Mouse (Mus musculus) MEL (cell line): ENCODE results near the gene Ascc3. TPM values are rescaled to one million over a fixed set of nuclear protein-coding genes. Genes with fewer than 3 reads are reported as not detected.
A peak's percentile ranks its signal among the peaks of the same experiment; 100 is the strongest.

Experiments used
- DNase-seq: peaks from one replicate; pipeline ENCODE4 v3.0.0; 2011; ENCODE audit warnings: low read depth, low spot score
- H3K27ac ChIP-seq: 2 replicates; pipeline ENCODE4 v1.5.1; 2012; ENCODE audit warnings: low read depth, mild to moderate bottlenecking, control low read depth, low read length, moderate library complexity; ENCODE audit not compliant: control insufficient read depth
- H3K27me3 ChIP-seq, 2 experiments: fragments of 150-350 bp in 1 of 2; sonication (generic) in 1 of 2; 2 replicates each; pipeline ENCODE4 v1.6.1; 2012; ENCODE audit warnings: low read length in 2 of 2, mild to moderate bottlenecking in 2 of 2, improper control_type of control experiment in 1 of 2, moderate library complexity in 1 of 2; ENCODE audit not compliant: insufficient read depth in 2 of 2, control insufficient read depth in 1 of 2
- H3K36me3 ChIP-seq, 2 experiments: 2 replicates each; pipeline ENCODE4 v1.6.1; 2012 to 2014; ENCODE audit warnings: low read length in 2 of 2, improper control_type of control experiment in 1 of 2, inconsistent platforms in 1 of 2, mild to moderate bottlenecking in 1 of 2; ENCODE audit not compliant: insufficient read depth in 2 of 2, control insufficient read depth in 1 of 2
- H3K4me1 ChIP-seq, 2 experiments: fragments of 150-350 bp in 1 of 2; sonication (generic) in 1 of 2; 2 replicates each; pipeline ENCODE4 v1.6.1; 2012; ENCODE audit warnings: low read length in 2 of 2, improper control_type of control experiment in 1 of 2, mild to moderate bottlenecking in 1 of 2; ENCODE audit not compliant: insufficient read depth in 2 of 2, control insufficient read depth in 1 of 2
- H3K4me3 ChIP-seq, 2 experiments: fragments of 150-350 bp in 1 of 2; sonication (generic) in 1 of 2; 2 replicates each; pipeline ENCODE4 v1.5.1; 2012; ENCODE audit warnings: low read depth in 2 of 2, low read length in 2 of 2, mild to moderate bottlenecking in 2 of 2, moderate library complexity in 2 of 2, control low read depth in 1 of 2, improper control_type of control experiment in 1 of 2; ENCODE audit not compliant: control insufficient read depth in 1 of 2, insufficient read depth in 1 of 2
- H3K79me2 ChIP-seq: 2 replicates; pipeline ENCODE4 v1.6.1; 2012; ENCODE audit warnings: mild to moderate bottlenecking, low read length, moderate library complexity; ENCODE audit not compliant: control insufficient read depth, poor library complexity, insufficient read depth
- H3K9ac ChIP-seq: 2 replicates; pipeline ENCODE4 v1.6.1; 2012; ENCODE audit warnings: low read depth, mild to moderate bottlenecking, control low read depth, low read length, moderate library complexity; ENCODE audit not compliant: control insufficient read depth, poor library complexity, severe bottlenecking
- H3K9me3 ChIP-seq: fragments of 150-350 bp; sonication (generic); replicated peaks from 2 replicates; pipeline ENCODE4 v1.6.1; 2012; ENCODE audit warnings: mild to moderate bottlenecking, low read length, improper control_type of control experiment, moderate library complexity; ENCODE audit not compliant: insufficient read depth
- CHD1 ChIP-seq: IDR thresholded peaks from 2 replicates; pipeline ENCODE4 v1.6.1; 2012; ENCODE audit warnings: low read depth, mild to moderate bottlenecking, inconsistent platforms, low read length, improper control_type of control experiment
- ELF1 ChIP-seq: IDR thresholded peaks from 2 replicates; pipeline ENCODE4 v1.6.1; 2014; ENCODE audit warnings: low read depth, mild to moderate bottlenecking, inconsistent platforms, low read length, improper control_type of control experiment, moderate library complexity
- EP300 ChIP-seq, 2 experiments: IDR thresholded peaks; 2 replicates each; pipeline ENCODE4 v1.6.1; 2011; ENCODE audit warnings: improper control_type of control experiment in 2 of 2, low read length in 2 of 2, low read depth in 1 of 2, mild to moderate bottlenecking in 1 of 2
- GATA1 ChIP-seq: IDR thresholded peaks from 2 replicates; pipeline ENCODE4 v1.6.1; 2011; ENCODE audit warnings: low read depth, low read length, improper control_type of control experiment
- HCFC1 ChIP-seq: IDR thresholded peaks from 2 replicates; pipeline ENCODE4 v1.6.1; 2012; ENCODE audit warnings: low read depth, mild to moderate bottlenecking, inconsistent platforms, low read length, improper control_type of control experiment, moderate library complexity
- MAX ChIP-seq: IDR thresholded peaks from 2 replicates; pipeline ENCODE4 v1.6.1; 2011; ENCODE audit warnings: low read length, improper control_type of control experiment
- MAZ ChIP-seq: IDR thresholded peaks from 2 replicates; pipeline ENCODE4 v1.6.1; 2012; ENCODE audit warnings: low read depth, mild to moderate bottlenecking, inconsistent platforms, low read length, improper control_type of control experiment
- NELFE ChIP-seq: IDR thresholded peaks from 2 replicates; pipeline ENCODE4 v1.6.1; 2011; ENCODE audit warnings: low read depth, low read length, improper control_type of control experiment
- NRF1 ChIP-seq: IDR thresholded peaks from 2 replicates; pipeline ENCODE4 v1.6.1; 2014; ENCODE audit warnings: low read depth, mild to moderate bottlenecking, inconsistent platforms, low read length, improper control_type of control experiment, moderate library complexity; ENCODE audit not compliant: poor library complexity, insufficient read depth, severe bottlenecking
- RCOR1 ChIP-seq: IDR thresholded peaks from 2 replicates; pipeline ENCODE4 v1.6.1; 2012; ENCODE audit warnings: low read depth, mild to moderate bottlenecking, inconsistent platforms, low read length, improper control_type of control experiment
- TAL1 ChIP-seq: IDR thresholded peaks from 2 replicates; pipeline ENCODE4 v1.6.1; 2012; ENCODE audit warnings: mild to moderate bottlenecking, inconsistent platforms, low read length, moderate library complexity, mixed read lengths
- TCF12 ChIP-seq: IDR thresholded peaks from 2 replicates; pipeline ENCODE4 v1.6.1; 2014; ENCODE audit warnings: low read depth, mild to moderate bottlenecking, inconsistent platforms, low read length, improper control_type of control experiment, moderate library complexity
- USF2 ChIP-seq, 2 experiments: IDR thresholded peaks; 2 replicates each; pipeline ENCODE4 v1.6.1; 2011 to 2012; ENCODE audit warnings: improper control_type of control experiment in 2 of 2, low read length in 2 of 2, borderline replicate concordance in 1 of 2, inconsistent platforms in 1 of 2, low read depth in 1 of 2, mild to moderate bottlenecking in 1 of 2; ENCODE audit not compliant: insufficient read depth in 1 of 2
- ZKSCAN1 ChIP-seq: IDR thresholded peaks from 2 replicates; pipeline ENCODE4 v1.6.1; 2012; ENCODE audit warnings: low read depth, mild to moderate bottlenecking, inconsistent platforms, low read length, improper control_type of control experiment, moderate library complexity
- polyA plus RNA-seq, 2 experiments: library from polyadenylated mRNA; stranded (reverse) in 1 of 2; unstranded in 1 of 2; fragments of >175 nt in 1 of 2; fragments of >200 nt in 1 of 2; gene quantifications; 2 replicates each; pipeline versions ENCODE4 v1.2.1 to v1.2.4; 2012; ENCODE audit warnings: low replicate concordance in 2 of 2, low read depth in 1 of 2; ENCODE audit not compliant: insufficient read length in 2 of 2, insufficient read depth in 1 of 2, missing spikeins in 1 of 2
- total RNA-seq: library from RNA; depleted of rRNA; stranded (reverse); fragments of 300-350 nt; gene quantifications from 2 replicates; pipeline ENCODE4 v1.2.3, GENCODE M21; 2012

The Ascc3 gene
- total and polyA plus RNA-seq, 3 experiments, result 22.6 to 131 (median 24.3) TPM

DNA sequence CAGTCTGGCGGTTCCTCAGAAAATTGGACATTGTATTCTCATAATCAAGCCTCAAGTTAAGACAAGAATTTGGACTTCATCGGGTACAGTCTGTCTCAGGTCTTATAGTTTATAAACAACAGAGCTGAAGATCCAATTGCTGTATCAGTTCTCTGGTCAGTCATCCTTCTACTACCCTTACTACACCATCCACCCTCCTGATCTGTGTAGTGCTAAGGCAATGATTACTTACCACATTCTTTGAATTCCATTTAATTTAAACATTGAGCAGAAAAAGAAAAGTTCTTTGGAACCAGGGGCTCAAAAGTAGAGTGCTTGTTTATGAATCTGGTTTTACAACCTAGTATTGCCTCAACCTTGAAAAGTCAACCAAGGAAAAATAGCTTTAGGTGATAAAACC, 213.7 kb downstream of the Ascc3 start:
- Histone ChIP-seq H3K9me3 (no peaks in the 10 kb centered on the region), H3K27ac (no peak overlapping the region), H3K27me3 (no peaks in the 10 kb centered on the region), H3K4me1 (no peaks in the 10 kb centered on the region), H3K79me2 (no peaks in the 10 kb centered on the region), H3K4me3 (no peak overlapping the region), H3K36me3 (peaks cover 0 to 2% of the 10 kb centered on the region in 2 experiments; a peak in 2 of 4 replicates), H3K9ac (no peak overlapping the region)
- TF ChIP-seq USF2 (IDR thresholded peaks at IDR 0.05; ENCODE audit: borderline replicate concordance in 1 of 2, insufficient read depth in 1 of 2, low read depth in 1 of 2, low read length in 2 of 2), result no peak
- DNase-seq, result no peak

DNA sequence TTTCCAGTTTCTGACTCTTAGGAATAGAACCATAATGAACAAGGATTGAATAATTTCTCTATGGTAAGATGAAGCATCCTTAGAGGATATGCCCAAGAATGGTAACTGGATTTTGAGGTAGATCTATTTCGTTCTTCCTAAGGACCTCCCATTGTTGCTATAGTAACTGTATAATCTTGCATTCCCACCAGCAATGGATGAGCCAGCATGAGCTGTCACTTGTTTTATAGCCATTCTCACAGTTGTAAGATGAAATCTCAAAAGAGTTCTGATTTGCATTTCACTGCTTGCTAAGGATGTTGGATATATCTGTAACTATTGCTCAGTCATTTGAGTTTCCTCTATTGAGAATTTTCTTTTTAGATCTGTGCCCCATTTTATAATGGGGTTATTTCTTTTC, 229.9 kb downstream of the Ascc3 start:
- TF ChIP-seq GATA1, result no peak
- no peak for TF ChIP-seq TCF12
- TF ChIP-seq ELF1, result no peak
- no peak for TF ChIP-seq NRF1
- TF ChIP-seq ZKSCAN1, result no peak
- H3K36me3 ChIP-seq, result peaks cover 3 to 11% of the 10 kb centered on the region in 2 experiments
- no peak for DNase-seq
- peaks cover 3 to 5% of the 10 kb centered on the region in 2 experiments; a peak in 3 of 4 replicates for H3K4me1 ChIP-seq
- no peak overlapping the region for H3K27ac ChIP-seq
- H3K9me3 ChIP-seq, result no peaks in the 10 kb centered on the region
- no peaks in the 10 kb centered on the region for H3K27me3 ChIP-seq
- H3K9ac ChIP-seq, result no peak overlapping the region
- H3K79me2 ChIP-seq, result no peaks in the 10 kb centered on the region
- no peak overlapping the region for H3K4me3 ChIP-seq

DNA sequence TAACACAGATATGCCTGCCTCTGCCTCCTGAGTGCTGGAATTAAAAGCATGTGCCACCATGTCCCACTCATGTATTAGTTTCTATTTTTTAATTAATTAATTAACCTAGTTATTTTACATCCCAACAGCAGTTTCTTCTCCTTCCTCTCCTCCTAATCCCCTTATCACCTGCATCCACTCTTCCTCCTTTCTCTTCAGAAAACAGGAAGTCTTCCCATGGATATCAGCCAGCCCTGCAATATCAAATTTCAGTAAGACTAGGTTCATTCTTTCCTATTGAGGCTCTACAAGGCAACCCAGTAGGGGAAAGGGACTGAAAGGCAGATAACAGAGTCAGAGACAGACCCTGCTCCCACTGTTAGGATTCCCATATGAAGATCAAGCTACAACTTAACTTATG, 234.4 kb downstream of the Ascc3 start:
- H3K9me3 ChIP-seq, result no peaks in the 10 kb centered on the region
- peaks cover 3 to 5% of the 10 kb centered on the region in 2 experiments; a peak in 3 of 4 replicates for H3K4me1 ChIP-seq
- no peak overlapping the region for H3K9ac ChIP-seq
- TF ChIP-seq GATA1, result peak; percentile 64
- TF ChIP-seq EP300 (IDR thresholded peaks at IDR 0.05; ENCODE audit: low read depth in 1 of 2, low read length in 2 of 2), result peak; percentile 66 to 78
- TF ChIP-seq TAL1, result peak; percentile 47
- no peak for TF ChIP-seq MAZ
- TF ChIP-seq CHD1, result no peak
- TF ChIP-seq HCFC1, result no peak
- TF ChIP-seq NELFE, result no peak
- no peak for TF ChIP-seq ZKSCAN1
- TF ChIP-seq MAX, result no peak
- TF ChIP-seq TCF12, result peak; percentile 45; the same call in 1 of the 2 replicates
- TF ChIP-seq RCOR1, result peak; percentile 63; the same call in 1 of the 2 replicates
- no peaks in the 10 kb centered on the region for H3K79me2 ChIP-seq
- peaks cover 7 to 11% of the 10 kb centered on the region in 2 experiments for H3K36me3 ChIP-seq
- H3K27ac ChIP-seq, result peak overlapping the region; percentile 46
- no peak overlapping the region for H3K4me3 ChIP-seq
- DNase-seq, result peak; percentile 77
- no peaks in the 10 kb centered on the region for H3K27me3 ChIP-seq
